Mouse (Mus musculus): ENCODE data around the gene Fchsd2.

Gene Fchsd2

GRCm38 (mm10) chr7:101071020-101071419, 21.6 kb upstream of the Fchsd2 start:
- in situ Hi-C loops (cut with MboI, MseI), result no loop called here

GRCm38 (mm10) chr7:101072123-101072740, 20.4 kb upstream of the Fchsd2 start:
- in situ Hi-C loops (cut with MboI, MseI), result no loop called here

GRCm38 (mm10) chr7:101074170-101074767, 18.4 kb upstream of the Fchsd2 start:
- in situ Hi-C loops (cut with MboI, MseI), result no loop called here

- in situ Hi-C loops (cut with MboI, MseI), result no loop called here
Observed at GRCm38 (mm10) chr7:101083562-101084166, 9.0 kb upstream of the Fchsd2 start.

- in situ Hi-C loops (cut with MboI, MseI), result no loop called here
Observed at GRCm38 (mm10) chr7:101084816-101085456, 7.7 kb upstream of the Fchsd2 start.

- in situ Hi-C loops (cut with MboI, MseI), result no loop called here
Observed at GRCm38 (mm10) chr7:101085779-101086178, 6.9 kb upstream of the Fchsd2 start.

GRCm38 (mm10) chr7:101088687-101089086, 4.0 kb upstream of the Fchsd2 start:
- in situ Hi-C loops (cut with MboI, MseI), result no loop called here

- in situ Hi-C loops (cut with MboI, MseI), result no loop called here
Observed at GRCm38 (mm10) chr7:101089242-101089641, 3.4 kb upstream of the Fchsd2 start.

GRCm38 (mm10) chr7:101093231-101093630, 568 bp downstream of the Fchsd2 start:
- in situ Hi-C loops (cut with MboI, MseI), result no loop called here

- in situ Hi-C loops (cut with MboI, MseI), result no loop called here
Observed at GRCm38 (mm10) chr7:101094746-101095145, 2.1 kb downstream of the Fchsd2 start.

- in situ Hi-C loops (cut with MboI, MseI), result no loop called here
Observed at GRCm38 (mm10) chr7:101095560-101095959, 2.9 kb downstream of the Fchsd2 start.

GRCm38 (mm10) chr7:101096576-101096975, 3.9 kb downstream of the Fchsd2 start:
- in situ Hi-C loops (cut with MboI, MseI), result no loop called here

GRCm38 (mm10) chr7:101097084-101097483, 4.4 kb downstream of the Fchsd2 start:
- in situ Hi-C loops (cut with MboI, MseI), result no loop called here

- in situ Hi-C loops (cut with MboI, MseI), result no loop called here
Observed at GRCm38 (mm10) chr7:101099981-101100380, 7.3 kb downstream of the Fchsd2 start.

GRCm38 (mm10) chr7:101101156-101101691, 8.6 kb downstream of the Fchsd2 start:
- in situ Hi-C loops (cut with MboI, MseI), result no loop called here

- in situ Hi-C loops (cut with MboI, MseI), result loop anchor here (5.0 kb wide), 1 partner anchor 39 kb away; no protein-coding TSS in a partner anchor
Observed at GRCm38 (mm10) chr7:101106666-101107065, 14.0 kb downstream of the Fchsd2 start.

GRCm38 (mm10) chr7:101107073-101107810, 14.6 kb downstream of the Fchsd2 start:
- in situ Hi-C loops (cut with MboI, MseI), result loop anchor here (5.0 kb wide), 1 partner anchor 40 kb away; no protein-coding TSS in a partner anchor

GRCm38 (mm10) chr7:101107968-101108652, 15.4 kb downstream of the Fchsd2 start:
- in situ Hi-C loops (cut with MboI, MseI), result loop anchor here (5.0 kb wide), 1 partner anchor 41 kb away; no protein-coding TSS in a partner anchor

- in situ Hi-C loops (cut with MboI, MseI), result loop anchor here (5.0 kb wide), 1 partner anchor 41 kb away; no protein-coding TSS in a partner anchor
Observed at GRCm38 (mm10) chr7:101108653-101109005, 16.0 kb downstream of the Fchsd2 start.

- in situ Hi-C loops (cut with MboI, MseI), result loop anchor here (5.0 kb wide), 1 partner anchor 42 kb away; no protein-coding TSS in a partner anchor
Observed at GRCm38 (mm10) chr7:101109006-101109855, 16.6 kb downstream of the Fchsd2 start.
